ENCODE assay signal across 18 mouse cellular contexts in genomic region chr13:83123596-83123995, GRCm38 (mm10).
"Had no signal": no experiment of that assay in that cellular context is flagged by ENCODE, and none has a peak within 500 bp of the region (broad histone marks: within the 10 kb centered on the region; RNA-seq: fewer than 3 reads in every experiment).

No protein-coding gene starts in this region.

- H3K27ac ChIP-seq: midbrain, embryonic 10.5 days; midbrain, embryonic 12.5 days; neural tube, embryonic 13.5 days; neural tube, embryonic 15.5 days had no signal

- DNase-seq: lung, adult 18-20 months; lung, embryonic 14.5 days; lung, postnatal 10 days; lung, postnatal 4 days; midbrain, embryonic 14.5 days; retina, postnatal 1 day; right cerebral cortex, adult 18-20 months; right cerebral cortex, postnatal 25 days; right cerebral cortex, postnatal 4 days; spleen, adult 18-20 months; thymus, adult 18-20 months; thymus, postnatal 14 days; thymus, postnatal 36 days had no signal

- H3K4me3 ChIP-seq: midbrain, embryonic 10.5 days; midbrain, embryonic 12.5 days; myocyte; neural tube, embryonic 13.5 days; neural tube, embryonic 15.5 days had no signal
